Mouse (Mus musculus): ENCODE results near the gene Nsmce4a.

GRCm38 (mm10) chr7:130510243-130510642, 62.7 kb downstream of the Nsmce4a start:
- no peak for TF ChIP-seq CTCF (IDR thresholded peaks at IDR 0.05; ENCODE audit: insufficient read depth, low read length)
- no peak for TF ChIP-seq POLR2A (IDR thresholded peaks at IDR 0.05; ENCODE audit: borderline replicate concordance, extremely low read depth, low read depth, low read length)

Measured in lung, adult 2 months (tissue).